Mouse (Mus musculus): ENCODE measurements around the gene Gpd1l. TPM values are rescaled to one million over a fixed set of nuclear protein-coding genes. Genes with fewer than 3 reads are reported as not detected.

Gene Gpd1l
- polyA plus RNA-seq, 1 experiment from 2014 or later: 23.2 TPM

Other genes with a start within 250 kb of the Gpd1l start
- gene Dync1li1, start 245.2 kb downstream of the Gpd1l start, polyA plus RNA-seq (2018): 39.8 to 54.4 TPM (median 39.9 TPM) in 3 replicates
- gene Cmtm6, start 202.9 kb downstream of the Gpd1l start, polyA plus RNA-seq (2018): 61.4 to 121 TPM (median 79.5 TPM) in 3 replicates
- 47.8 to 121 TPM (median 101 TPM) in 3 replicates for gene Cmtm7, start 152.1 kb downstream of the Gpd1l start, polyA plus RNA-seq (2018)
- 0.99 to 2.2 TPM (median 1.2 TPM) in 3 replicates for gene Cmtm8, start 89.8 kb downstream of the Gpd1l start, polyA plus RNA-seq (2018)
- gene Osbpl10, start 44.6 kb upstream of the Gpd1l start, polyA plus RNA-seq (2018): 0.19 to 0.72 TPM in 2 of 3 replicates, not detected in the other
- 4.7 to 64.4 TPM (median 33.9 TPM) in 3 replicates for gene Rps27rt, start 48.8 kb upstream of the Gpd1l start, polyA plus RNA-seq (2018)